Mouse (Mus musculus) left cerebral cortex, postnatal 10 days (tissue): Measurements from ENCODE around the gene Rhbdf1. TPM values are rescaled to one million over a fixed set of nuclear protein-coding genes. Genes with fewer than 3 reads are reported as not detected.

ENCODE experiments used
- DNase-seq, 2 experiments: peaks; one replicate each; pipeline ENCODE4 v3.0.0; 2021 to 2022; ENCODE audit warnings: low spot score in 2 of 2, mixed read lengths in 1 of 2; ENCODE audit errors: extremely low spot score in 1 of 2
- intact Hi-C: fragments of 180-260 bp; cut with DNase I; formaldehyde crosslinking; loops from one replicate; pipeline ENCODE4 v1.15.1; 2025
- total RNA-seq, 2 experiments: library from RNA; stranded (reverse); gene quantifications; 2 replicates each; pipeline ENCODE4 v1.2.3; 2021

The Rhbdf1 gene
- total RNA-seq, result 10 to 100 TPM; 16.4 to 21.8 TPM

DNA sequence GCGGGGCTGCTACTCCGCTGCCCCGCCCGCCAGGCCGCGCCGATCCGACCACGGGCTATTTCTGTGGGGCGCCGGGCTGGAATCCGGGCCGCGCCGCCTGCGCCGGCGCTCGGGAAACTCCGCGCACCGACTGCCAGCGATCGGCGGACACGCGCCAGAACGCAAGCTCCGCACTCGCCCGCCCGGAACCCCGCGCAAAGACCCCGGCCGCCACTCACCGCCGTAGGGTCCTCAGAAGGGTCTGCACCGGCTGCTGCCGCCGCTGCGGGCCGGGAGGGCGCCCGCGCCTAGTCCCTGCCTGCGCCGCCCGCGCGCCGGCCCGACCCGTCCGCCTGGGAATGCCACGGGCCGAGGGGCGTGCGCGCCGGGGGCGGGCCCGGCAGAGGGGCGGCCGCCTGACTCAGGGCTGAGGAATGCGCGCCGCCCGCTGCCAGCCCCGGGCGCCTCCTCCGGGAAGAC, at the start of gene Rhbdf1:
Rhbdf1 (minus strand) TSS at position 350 of the 459 bp plus-strand sequence.
- intact Hi-C loops, result no loop called here
- DNase-seq, result peak in 1 of 2 experiments; percentile 87

DNA sequence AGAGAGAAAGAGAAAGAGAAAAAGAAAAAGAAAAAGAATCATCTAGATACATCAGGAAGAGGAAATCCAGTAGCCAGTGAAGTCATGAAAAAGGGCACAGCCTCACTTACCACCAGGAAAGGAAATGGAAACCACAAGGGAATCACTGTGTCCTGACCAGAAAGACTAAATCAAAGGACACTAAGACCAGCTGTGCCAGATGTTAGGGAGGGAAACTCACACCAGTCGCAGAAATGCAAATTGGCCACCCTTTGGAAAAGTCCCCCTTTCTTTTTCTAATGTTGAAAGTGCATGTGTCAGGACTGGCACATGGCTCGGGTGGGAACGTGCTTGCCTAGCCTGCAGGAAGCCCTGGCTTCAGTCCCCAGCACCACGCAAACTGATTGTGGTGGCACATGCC, 49.1 kb upstream of the Rhbdf1 start:
- DNase-seq, result no peak
- intact Hi-C loops, result no loop called here

DNA sequence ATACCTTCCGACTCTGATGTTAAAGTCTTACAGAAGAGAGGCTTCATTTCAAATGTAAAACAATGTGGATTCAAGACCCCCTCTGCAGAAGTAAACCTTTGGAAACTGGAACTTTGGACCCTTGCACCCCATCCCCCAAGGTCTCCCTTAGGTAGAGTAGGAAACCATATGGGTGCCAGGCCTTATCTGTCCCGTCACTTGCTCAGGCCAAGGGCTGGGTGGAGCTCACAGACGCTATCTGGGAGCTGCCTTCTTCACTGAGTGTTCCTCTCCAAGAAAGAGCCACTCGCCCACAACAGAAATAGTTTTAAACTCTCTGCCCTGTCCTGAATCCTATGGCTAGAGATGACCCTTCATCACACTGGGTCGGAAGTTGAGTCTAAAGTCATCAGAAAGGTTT, 46.9 kb upstream of the Rhbdf1 start:
- intact Hi-C loops, result no loop called here
- DNase-seq, result no peak

DNA sequence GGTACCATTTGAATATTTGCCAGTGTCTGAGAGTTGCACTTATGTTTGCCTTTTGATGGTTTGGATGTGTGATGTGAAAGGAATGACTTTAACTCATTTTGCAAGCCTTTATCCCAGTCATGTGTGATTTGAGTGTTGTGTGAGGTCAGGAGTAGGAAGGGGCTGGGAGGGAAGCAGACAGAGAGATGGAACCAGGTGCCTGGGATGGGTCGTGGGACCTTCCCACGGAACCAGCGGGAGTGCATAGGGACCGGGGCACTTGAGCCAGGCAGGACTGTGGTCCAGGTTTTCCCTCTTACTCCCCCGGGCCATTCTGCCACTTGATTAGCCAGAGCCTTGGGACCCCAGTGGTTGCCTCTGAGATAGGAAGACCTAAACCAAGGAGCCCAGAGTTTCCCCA, 45.9 kb upstream of the Rhbdf1 start:
- peak in 1 of 2 experiments; percentile 30 for DNase-seq
- intact Hi-C loops, result no loop called here

DNA sequence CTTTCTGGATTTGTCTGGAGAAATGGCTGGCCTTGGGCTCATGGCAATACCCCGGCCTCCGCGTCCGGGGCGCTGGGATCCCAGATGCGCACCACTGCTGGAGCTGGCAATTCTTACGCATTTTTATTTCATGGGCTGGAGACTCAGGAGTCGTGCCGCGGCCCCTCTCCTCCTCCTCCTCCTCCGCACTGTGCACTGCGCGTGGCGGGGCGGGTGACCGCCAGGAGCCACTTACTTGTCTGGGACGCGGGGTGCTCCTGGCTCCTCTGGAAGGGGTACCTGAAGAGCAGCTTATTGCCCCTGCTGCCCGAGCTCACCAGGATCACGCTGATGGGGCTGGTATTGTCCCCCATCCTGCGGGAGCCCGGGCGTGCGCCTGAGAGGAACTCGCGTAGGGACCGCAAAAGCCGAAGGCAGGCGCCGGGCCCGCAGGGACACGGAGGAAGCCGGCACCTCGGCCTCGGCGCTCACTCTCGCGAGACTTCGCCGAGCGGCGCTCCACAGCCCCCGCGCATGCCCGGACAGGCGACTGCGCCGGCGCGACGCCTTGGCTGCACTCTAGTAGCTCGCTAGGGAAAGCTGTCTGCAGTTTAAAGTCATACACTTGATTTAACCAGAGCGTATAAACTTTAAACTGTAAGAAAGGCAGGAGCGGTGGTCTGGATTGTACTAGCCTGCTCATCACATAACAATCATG, 45.2 kb upstream of the Rhbdf1 start, which contains the start of gene Nprl3:
Nprl3 (minus strand) TSS at position 520 of the 697 bp plus-strand sequence.
- intact Hi-C loops, result no loop called here
- DNase-seq, result peak; percentile 93 to 98

DNA sequence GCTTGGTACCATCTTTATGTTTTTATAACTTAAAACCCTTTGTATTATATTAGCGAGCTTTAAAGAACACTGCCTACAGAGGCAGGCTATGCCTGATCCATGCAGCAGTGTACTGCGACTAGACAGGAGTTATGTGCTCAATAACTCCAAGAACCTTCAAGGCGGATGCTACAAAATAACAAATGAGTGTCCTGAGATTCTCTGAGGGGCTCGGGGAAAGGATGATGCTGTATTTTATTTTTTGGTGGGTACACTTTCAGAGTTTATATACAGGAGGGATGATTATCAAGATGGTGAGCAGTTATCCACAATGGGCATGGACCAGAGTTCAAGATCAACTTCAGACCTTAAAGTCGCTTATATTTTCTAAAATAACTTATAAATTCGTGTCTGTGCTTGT, 44.7 kb upstream of the Rhbdf1 start:
- intact Hi-C loops, result no loop called here

DNA sequence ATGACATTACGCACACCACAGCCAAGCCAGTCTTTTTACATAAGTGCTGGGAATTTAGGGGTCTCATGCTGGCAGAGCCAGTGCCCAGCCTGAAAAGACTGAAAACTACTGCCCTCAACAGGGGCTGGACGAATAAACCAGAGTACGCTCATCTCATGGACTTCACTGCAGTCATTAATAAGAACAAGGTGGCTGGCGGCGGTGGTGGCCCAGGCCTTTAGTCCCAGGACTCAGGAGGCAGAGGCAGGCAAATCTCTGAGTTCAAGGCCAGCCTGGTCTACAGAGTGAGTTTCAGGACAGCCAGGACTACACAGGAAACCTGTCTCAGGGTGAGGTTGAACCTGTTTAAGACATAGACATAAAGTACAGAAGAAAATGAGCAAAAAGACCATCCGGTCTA, 44.1 kb upstream of the Rhbdf1 start:
- intact Hi-C loops, result no loop called here
- DNase-seq, result no peak

More for the DNA sequence above, 44.7 kb upstream of the Rhbdf1 start:
- no peak for DNase-seq

DNA sequence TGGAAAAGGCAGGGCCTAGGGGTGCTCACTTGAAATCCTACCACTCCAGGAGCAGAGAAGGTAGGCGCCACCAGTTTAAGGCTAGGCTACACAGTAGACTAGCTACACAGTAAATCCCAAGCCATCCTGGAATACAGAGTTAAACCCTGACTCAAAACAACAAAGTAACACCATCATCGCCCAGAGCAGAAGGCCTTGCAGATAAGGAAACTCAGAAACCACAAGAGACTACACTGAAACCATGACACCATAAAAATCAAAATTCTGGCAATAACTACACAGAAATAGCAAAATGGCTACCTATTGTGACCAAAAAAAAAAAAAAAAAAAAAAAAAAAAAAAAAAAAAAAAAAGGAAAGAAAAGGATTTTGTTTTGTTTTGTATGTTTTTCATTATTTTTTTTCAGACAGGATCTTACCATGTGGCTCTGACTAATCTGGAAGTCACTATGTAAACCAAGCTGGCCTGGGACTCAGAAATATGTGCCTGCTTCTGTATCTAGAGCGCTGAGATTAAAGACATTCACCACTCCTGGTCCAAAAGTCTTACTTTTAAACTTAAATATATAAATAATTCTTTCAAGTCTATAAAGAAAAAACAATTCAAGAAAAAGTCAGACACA, 43.1 kb upstream of the Rhbdf1 start:
- intact Hi-C loops, result no loop called here
- DNase-seq, result no peak

DNA sequence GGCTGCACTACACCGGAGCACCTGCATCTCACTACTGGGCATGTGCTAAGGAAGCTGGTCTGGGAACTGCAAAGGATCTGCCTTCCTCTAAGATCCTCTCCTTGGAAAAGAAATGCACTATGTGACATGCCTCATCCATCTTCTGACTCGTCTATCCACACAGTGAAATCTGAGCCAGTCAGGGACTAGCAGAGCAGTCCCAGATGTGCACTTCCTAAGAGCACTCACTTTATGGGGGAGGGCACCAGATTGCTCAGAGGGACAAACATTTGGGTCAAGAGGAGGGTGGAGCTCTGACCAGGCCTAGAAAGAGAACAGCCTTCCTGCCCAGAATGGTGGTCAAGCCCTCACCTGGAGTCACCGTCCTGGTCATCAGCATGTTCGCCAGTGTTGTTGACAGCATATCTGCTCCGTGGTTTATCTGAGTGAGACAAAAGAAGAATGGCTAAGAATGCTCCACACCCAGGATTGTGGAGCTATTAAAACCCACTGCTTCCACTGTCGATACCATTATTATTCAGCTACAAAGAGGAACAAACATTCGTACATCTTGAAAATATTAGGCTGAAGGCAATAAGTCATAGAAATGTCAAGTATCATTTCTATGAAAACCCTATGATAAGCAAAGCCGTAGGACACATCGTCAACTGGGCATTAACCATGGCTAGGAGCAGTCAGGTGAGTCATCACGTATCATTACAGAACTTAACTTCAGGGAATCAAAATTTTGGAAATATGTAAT, 40.7 kb upstream of the Rhbdf1 start:
- DNase-seq, result no peak
- intact Hi-C loops, result no loop called here

DNA sequence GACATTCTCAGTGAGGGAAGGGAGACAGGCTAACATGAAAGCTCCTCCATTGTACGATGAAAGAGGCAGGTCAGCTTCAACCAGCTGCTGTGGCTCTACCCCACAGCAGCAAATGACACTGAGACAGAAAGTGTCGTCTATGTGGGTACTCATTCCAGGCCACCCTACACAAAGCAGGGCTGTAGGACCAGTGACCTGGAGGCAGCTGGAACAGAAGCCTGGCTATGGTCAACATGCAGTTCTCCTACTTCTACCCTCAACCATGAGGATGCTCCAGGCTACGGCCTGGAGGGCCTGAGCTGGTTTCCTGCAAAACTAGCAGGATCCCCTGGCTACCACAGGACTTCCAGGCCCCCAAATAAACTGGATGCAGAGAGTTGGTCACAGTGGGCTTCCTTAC, 34.5 kb upstream of the Rhbdf1 start:
- intact Hi-C loops, result no loop called here
- no peak for DNase-seq

DNA sequence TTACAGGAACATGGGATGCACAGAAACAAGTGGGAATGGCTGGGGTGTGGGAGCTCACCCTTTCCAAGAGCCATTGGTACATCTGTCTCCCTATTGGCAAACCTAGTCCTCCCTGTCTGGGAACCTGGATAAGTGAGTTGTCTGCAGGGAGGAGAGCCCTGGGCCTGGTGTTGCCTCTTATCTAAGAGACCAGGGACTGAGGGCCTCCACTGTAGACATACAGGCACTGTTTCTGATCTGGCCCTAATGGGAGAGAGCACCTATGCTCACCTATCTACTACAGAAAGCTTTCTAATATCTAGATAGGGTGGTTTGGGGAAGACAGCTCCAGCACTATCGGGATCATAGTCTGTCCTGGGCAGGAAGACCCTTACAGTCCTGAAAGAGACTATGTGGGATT, 34.0 kb upstream of the Rhbdf1 start:
- DNase-seq, result no peak
- intact Hi-C loops, result no loop called here

DNA sequence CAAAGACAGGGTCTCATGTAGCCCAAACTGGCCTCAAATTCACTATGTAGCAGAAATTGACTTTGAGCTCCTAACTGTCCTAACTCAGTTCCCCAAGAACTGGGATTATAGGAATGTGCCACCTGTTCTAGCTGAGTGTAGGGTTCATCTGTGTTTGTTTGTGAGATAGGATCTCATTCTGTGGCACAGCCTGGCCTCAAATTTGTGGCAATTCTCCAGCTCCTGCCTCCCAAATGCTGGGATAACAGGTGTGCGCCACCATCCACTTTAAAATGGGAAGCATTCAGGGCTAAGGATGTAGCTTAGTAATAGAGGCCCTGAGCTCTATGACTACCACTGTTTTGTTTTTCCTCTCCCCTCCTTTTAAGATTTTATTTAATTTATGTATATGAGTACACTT, 31.0 kb upstream of the Rhbdf1 start:
- no peak for DNase-seq

DNA sequence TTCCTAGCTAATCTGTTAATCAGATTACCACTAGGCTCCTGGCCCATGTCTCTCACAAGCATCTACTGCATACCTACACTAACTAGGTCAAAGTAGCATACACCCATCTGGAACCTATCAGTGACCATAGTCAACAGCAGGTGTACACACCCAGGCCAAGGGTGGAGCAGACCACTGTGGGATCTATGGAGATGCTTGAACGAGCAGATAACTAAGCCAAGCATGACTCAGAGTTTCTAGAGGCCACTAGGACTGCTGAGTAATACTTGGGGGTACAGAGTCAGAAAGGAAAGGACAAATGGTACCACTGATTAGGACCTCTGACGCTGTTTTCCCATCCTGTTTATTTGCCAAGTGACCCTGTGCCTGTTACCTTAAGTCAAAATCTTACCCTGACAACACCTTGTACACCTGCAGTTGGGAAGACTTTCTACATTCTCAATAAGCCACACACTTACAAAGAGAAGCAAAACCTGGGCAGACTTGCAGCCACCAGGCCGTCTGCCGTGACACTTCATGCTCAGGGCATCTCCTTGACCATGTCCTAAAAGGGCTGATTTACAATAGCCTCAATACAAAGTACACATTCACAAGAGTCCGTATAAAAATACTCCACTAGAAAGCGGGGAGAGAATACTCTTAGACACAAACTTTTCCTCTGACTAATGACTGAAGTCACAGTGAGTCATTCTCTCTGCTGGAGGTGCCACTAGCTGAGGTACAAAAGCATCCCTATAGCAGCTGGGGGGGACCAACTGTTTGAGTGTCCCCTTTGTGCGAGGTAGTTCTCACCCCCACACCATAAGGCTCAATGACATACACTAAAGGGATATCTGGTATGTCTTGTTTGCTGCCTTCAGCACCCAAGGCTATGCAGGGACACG, 29.0 kb upstream of the Rhbdf1 start:
- DNase-seq, result no peak
- intact Hi-C loops, result no loop called here

More for the DNA sequence above, 31.0 kb upstream of the Rhbdf1 start:
- intact Hi-C loops, result no loop called here

DNA sequence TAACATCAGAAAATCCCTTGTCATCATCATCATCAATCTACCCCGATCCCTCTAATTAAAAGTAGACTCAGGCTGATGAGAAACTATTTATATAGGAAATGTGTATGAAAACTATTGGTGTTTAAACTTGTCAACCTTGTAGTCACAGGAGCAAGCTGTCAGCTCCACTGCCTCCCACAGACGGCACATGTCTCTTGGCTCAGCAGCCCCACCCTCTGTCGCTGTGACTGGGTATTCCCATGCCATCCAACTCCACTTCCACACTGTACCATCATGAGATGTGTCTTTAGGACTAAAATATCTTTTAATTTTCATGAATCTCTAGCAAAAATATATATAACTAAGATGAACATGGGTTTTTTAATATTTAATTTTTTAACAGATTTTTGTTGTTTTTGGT, 26.2 kb upstream of the Rhbdf1 start:
- intact Hi-C loops, result no loop called here
- no peak for DNase-seq

DNA sequence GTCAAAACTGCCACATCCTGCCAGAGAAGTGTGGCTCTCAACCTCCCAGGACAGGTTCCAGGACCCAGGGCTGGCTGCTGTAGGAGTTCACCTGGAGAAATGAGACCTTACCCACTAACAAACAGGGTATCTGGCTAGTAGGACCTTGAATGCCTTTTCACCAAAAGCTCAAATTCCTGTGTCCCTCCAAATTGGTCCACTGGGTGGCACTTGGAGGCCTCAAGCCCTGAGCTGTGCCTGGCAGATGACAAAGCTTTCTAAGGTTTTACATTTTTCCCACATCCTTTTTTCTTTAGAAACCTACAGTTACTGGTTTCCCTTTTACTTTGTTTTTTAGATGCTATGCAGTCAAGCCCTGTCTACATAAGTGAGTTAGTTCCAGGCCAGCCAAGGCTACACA, 25.0 kb upstream of the Rhbdf1 start:
- no peak for DNase-seq
- intact Hi-C loops, result no loop called here

DNA sequence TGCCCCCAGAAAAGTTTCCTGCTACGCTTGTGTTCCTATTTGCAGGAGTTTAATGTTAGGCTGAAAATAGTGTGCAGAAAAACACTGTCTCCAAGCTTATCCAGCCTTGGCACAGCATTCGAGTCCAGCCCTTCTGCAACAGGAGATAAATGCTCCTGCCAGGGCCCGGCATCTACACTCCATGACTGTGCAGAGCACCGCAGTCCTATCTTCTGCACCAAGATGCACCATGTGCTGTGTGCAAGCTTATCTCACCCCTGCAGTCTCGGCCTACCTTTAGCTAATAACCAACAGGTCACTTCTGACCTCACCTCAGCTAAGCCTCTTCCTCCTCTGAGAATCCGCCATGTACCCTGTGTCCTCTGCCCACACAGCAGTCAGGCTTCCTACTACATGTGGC, 23.5 kb upstream of the Rhbdf1 start:
- no peak for DNase-seq
- intact Hi-C loops, result no loop called here

DNA sequence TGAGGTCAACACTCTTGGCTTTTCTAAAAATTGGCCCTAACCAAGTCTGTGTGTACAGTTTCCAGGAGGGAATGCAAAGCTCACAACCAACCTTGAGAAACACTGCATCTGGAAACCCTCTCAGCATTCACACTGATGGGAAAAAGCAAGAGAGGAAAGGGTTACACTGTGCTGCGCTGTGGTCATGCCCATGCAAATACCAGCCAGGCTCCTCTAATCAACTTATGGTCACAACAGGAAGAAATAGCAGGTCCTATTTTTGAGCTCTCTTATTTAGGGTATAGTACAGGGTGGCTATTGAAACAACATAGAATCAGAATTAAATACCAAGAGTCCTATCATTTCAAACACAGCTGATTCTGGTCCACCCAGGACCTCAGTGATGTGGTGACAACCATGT, 22.5 kb upstream of the Rhbdf1 start:
- intact Hi-C loops, result no loop called here
- no peak for DNase-seq

DNA sequence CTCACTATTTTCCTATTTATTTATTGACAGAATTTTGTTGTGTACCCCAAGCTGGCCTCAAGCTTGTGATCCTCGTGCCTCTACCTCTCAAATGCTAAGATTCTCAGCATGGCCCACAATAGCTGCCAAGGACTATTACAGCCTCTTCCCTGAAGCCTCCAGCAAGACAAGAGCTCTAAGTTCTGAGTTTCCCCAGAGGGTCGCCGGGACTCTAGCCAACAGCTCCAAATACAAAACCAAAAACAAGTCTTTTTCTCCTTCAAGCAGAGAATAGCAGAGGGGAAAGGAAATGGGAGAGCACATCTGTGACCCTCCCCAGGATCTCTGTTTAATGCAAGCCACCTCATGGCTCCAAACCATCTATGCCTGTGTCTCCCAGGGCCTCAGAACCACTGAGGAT, 22.0 kb upstream of the Rhbdf1 start:
- DNase-seq, result peak in 1 of 2 experiments; percentile 43
- intact Hi-C loops, result no loop called here
